Mouse (Mus musculus): ENCODE results near the gene Gm28539. TPM values are rescaled to one million over a fixed set of nuclear protein-coding genes. Genes with fewer than 3 reads are reported as not detected.

The Gm28539 gene
- total RNA-seq, 2 experiments from 2014 or later = 1.4 to 10.7 TPM

- no peak for TF ChIP-seq CTCF (conservative IDR thresholded peaks at IDR 0.05)
- Histone ChIP-seq H3K27ac (no peak overlapping the region), H3K4me3 (no peak overlapping the region)
- no peak for DNase-seq (ENCODE audit: low spot score in 2 of 2)
Observed at GRCm38 (mm10) chr16:19003757-19004156, 167.4 kb downstream of the Gm28539 start.

GRCm38 (mm10) chr16:19005298-19005697 is 168.9 kb downstream of the Gm28539 start:
- no peak for TF ChIP-seq CTCF (conservative IDR thresholded peaks at IDR 0.05)
- DNase-seq (ENCODE audit: low spot score in 2 of 2) = no peak
- Histone ChIP-seq H3K27ac (no peak overlapping the region), H3K4me3 (no peak overlapping the region)

Other genes starting within 250 kb of the Gm28539 start
- 1 to 10 TPM; 1.4 to 1.5 TPM for gene Tbx1, start 245.9 kb upstream of the Gm28539 start, total RNA-seq (2021)
- 1 to 10 TPM; 1.0 to 1.4 TPM for gene Gp1bb, start 214.2 kb upstream of the Gm28539 start, total RNA-seq (2021)
- gene Gm49601, start 210.2 kb upstream of the Gm28539 start, total RNA-seq (2021) = 100 to 1,000 TPM; 207 to 223 TPM
- 100 to 1,000 TPM; 560 to 619 TPM for gene Sept5, start 206.6 kb upstream of the Gm28539 start, total RNA-seq (2021)
- gene Cldn5, start 59.7 kb upstream of the Gm28539 start, total RNA-seq (2021) = 10 to 100 TPM; 41.6 to 44.3 TPM
- gene Ufd1, start 24.8 kb upstream of the Gm28539 start, total RNA-seq (2021) = 100 to 1,000 TPM; 111 TPM
- gene Cdc45, start 24.6 kb upstream of the Gm28539 start, total RNA-seq (2021) = 1 to 10 TPM; 2.3 to 2.8 TPM
- gene 2510002D24Rik, start within 50 bp of the Gm28539 start, total RNA-seq (2021) = 10 to 100 TPM; 27.5 to 30.9 TPM
- gene Mrpl40, start 40.3 kb downstream of the Gm28539 start, total RNA-seq (2021) = 10 to 100 TPM; 28.3 to 31.7 TPM
- 10 to 100 TPM; 83.9 to 86.4 TPM for gene Hira, start 40.5 kb downstream of the Gm28539 start, total RNA-seq (2021)

All from layer of hippocampus, adult 2 months (tissue).